Mouse (Mus musculus): ENCODE data around the gene Tmem108. TPM values are rescaled to one million over a fixed set of nuclear protein-coding genes. Genes with fewer than 3 reads are reported as not detected.

Tmem108 gene
- polyA plus RNA-seq, 1 experiment from 2014 or later, result 38.0 TPM

GRCm38 (mm10) chr9:103739062-103739461 is 22.6 kb downstream of the Tmem108 start:
- Histone ChIP-seq H3K4me3 (ENCODE audit: low read depth, low read length) (no peak overlapping the region), H3K9ac (replicated peaks; ENCODE audit: low read depth, low read length) (no peak overlapping the region), H3K4me2 (ENCODE audit: low read depth, low read length) (no peak overlapping the region), H3K9me3 (ENCODE audit: control insufficient read depth, low read length) (no peaks in the 10 kb centered on the region), H3K27ac (ENCODE audit: low read depth, low read length) (no peak overlapping the region), H3K27me3 (ENCODE audit: control insufficient read depth, insufficient read depth, low read length) (no peaks in the 10 kb centered on the region), H3K36me3 (ENCODE audit: control insufficient read depth, insufficient read depth, low read length) (no peaks in the 10 kb centered on the region), H3K4me1 (ENCODE audit: control insufficient read depth, insufficient read depth, low read length) (no peaks in the 10 kb centered on the region)
- no peak for ATAC-seq (ENCODE audit: low read depth)
- 70% methylated on average over 4 of the region's 4 CpGs for WGBS

GRCm38 (mm10) chr9:103729716-103730115 is 31.9 kb downstream of the Tmem108 start:
- 84% methylated on average over 2 of the region's 2 CpGs for WGBS
- ATAC-seq (ENCODE audit: low read depth), result no peak
- no peak overlapping the region for H3K4me2 ChIP-seq (ENCODE audit: low read depth, low read length)
- H3K36me3 ChIP-seq (ENCODE audit: control insufficient read depth, insufficient read depth, low read length), result no peaks in the 10 kb centered on the region
- no peak overlapping the region for H3K27ac ChIP-seq (ENCODE audit: low read depth, low read length)
- H3K9me3 ChIP-seq (ENCODE audit: control insufficient read depth, low read length), result no peaks in the 10 kb centered on the region
- H3K4me1 ChIP-seq (ENCODE audit: control insufficient read depth, insufficient read depth, low read length), result no peaks in the 10 kb centered on the region
- no peak overlapping the region for H3K4me3 ChIP-seq (ENCODE audit: low read depth, low read length)
- no peaks in the 10 kb centered on the region for H3K27me3 ChIP-seq (ENCODE audit: control insufficient read depth, insufficient read depth, low read length)
- H3K9ac ChIP-seq (replicated peaks; ENCODE audit: low read depth, low read length), result no peak overlapping the region

GRCm38 (mm10) chr9:103726751-103727462 is 34.7 kb downstream of the Tmem108 start:
- WGBS, result 90% methylated on average over 16 of the region's 16 CpGs
- ATAC-seq (ENCODE audit: low read depth), result no peak
- no peaks in the 10 kb centered on the region for H3K4me1 ChIP-seq (ENCODE audit: control insufficient read depth, insufficient read depth, low read length)

GRCm38 (mm10) chr9:103725497-103725896 is 36.1 kb downstream of the Tmem108 start:
- Histone ChIP-seq H3K4me2 (ENCODE audit: low read depth, low read length) (no peak overlapping the region), H3K4me1 (ENCODE audit: control insufficient read depth, insufficient read depth, low read length) (no peaks in the 10 kb centered on the region), H3K36me3 (ENCODE audit: control insufficient read depth, insufficient read depth, low read length) (no peaks in the 10 kb centered on the region), H3K27me3 (ENCODE audit: control insufficient read depth, insufficient read depth, low read length) (no peaks in the 10 kb centered on the region), H3K9ac (replicated peaks; ENCODE audit: low read depth, low read length) (no peak overlapping the region), H3K9me3 (ENCODE audit: control insufficient read depth, low read length) (no peaks in the 10 kb centered on the region), H3K27ac (ENCODE audit: low read depth, low read length) (no peak overlapping the region), H3K4me3 (ENCODE audit: low read depth, low read length) (no peak overlapping the region)
- 91% methylated on average over 7 of the region's 7 CpGs for WGBS
- no peak for ATAC-seq (ENCODE audit: low read depth)

More at GRCm38 (mm10) chr9:103726751-103727462, 34.7 kb downstream of the Tmem108 start:
- H3K36me3 ChIP-seq (ENCODE audit: control insufficient read depth, insufficient read depth, low read length), result no peaks in the 10 kb centered on the region
- H3K4me2 ChIP-seq (ENCODE audit: low read depth, low read length), result no peak overlapping the region
- no peaks in the 10 kb centered on the region for H3K9me3 ChIP-seq (ENCODE audit: control insufficient read depth, low read length)
- no peaks in the 10 kb centered on the region for H3K27me3 ChIP-seq (ENCODE audit: control insufficient read depth, insufficient read depth, low read length)
- no peak overlapping the region for H3K27ac ChIP-seq (ENCODE audit: low read depth, low read length)
- no peak overlapping the region for H3K4me3 ChIP-seq (ENCODE audit: low read depth, low read length)
- no peak overlapping the region for H3K9ac ChIP-seq (replicated peaks; ENCODE audit: low read depth, low read length)

GRCm38 (mm10) chr9:103721486-103721885 is 40.2 kb downstream of the Tmem108 start:
- 93% methylated on average over 3 of the region's 3 CpGs for WGBS
- no peak overlapping the region for H3K27ac ChIP-seq (ENCODE audit: low read depth, low read length)
- H3K27me3 ChIP-seq (ENCODE audit: control insufficient read depth, insufficient read depth, low read length), result no peaks in the 10 kb centered on the region
- H3K4me1 ChIP-seq (ENCODE audit: control insufficient read depth, insufficient read depth, low read length), result no peaks in the 10 kb centered on the region
- H3K9me3 ChIP-seq (ENCODE audit: control insufficient read depth, low read length), result no peaks in the 10 kb centered on the region
- H3K4me3 ChIP-seq (ENCODE audit: low read depth, low read length), result no peak overlapping the region
- H3K36me3 ChIP-seq (ENCODE audit: control insufficient read depth, insufficient read depth, low read length), result no peaks in the 10 kb centered on the region
- H3K4me2 ChIP-seq (ENCODE audit: low read depth, low read length), result no peak overlapping the region
- H3K9ac ChIP-seq (replicated peaks; ENCODE audit: low read depth, low read length), result no peak overlapping the region
- ATAC-seq (ENCODE audit: low read depth), result no peak

- Histone ChIP-seq H3K27ac (ENCODE audit: low read depth, low read length) (no peak overlapping the region), H3K27me3 (ENCODE audit: control insufficient read depth, insufficient read depth, low read length) (no peaks in the 10 kb centered on the region), H3K4me1 (ENCODE audit: control insufficient read depth, insufficient read depth, low read length) (no peaks in the 10 kb centered on the region), H3K4me3 (ENCODE audit: low read depth, low read length) (no peak overlapping the region), H3K9ac (replicated peaks; ENCODE audit: low read depth, low read length) (no peak overlapping the region), H3K36me3 (ENCODE audit: control insufficient read depth, insufficient read depth, low read length) (no peaks in the 10 kb centered on the region), H3K9me3 (ENCODE audit: control insufficient read depth, low read length) (no peaks in the 10 kb centered on the region), H3K4me2 (ENCODE audit: low read depth, low read length) (no peak overlapping the region)
- no peak for ATAC-seq (ENCODE audit: low read depth)
- 86% methylated on average over 8 of the region's 8 CpGs for WGBS
These were observed 40.6 kb downstream of the Tmem108 start for GRCm38 (mm10) chr9:103721081-103721480.

- 91% methylated on average over 11 of the region's 11 CpGs for WGBS
- no peaks in the 10 kb centered on the region for H3K9me3 ChIP-seq (ENCODE audit: control insufficient read depth, low read length)
These were observed 41.6 kb downstream of the Tmem108 start for GRCm38 (mm10) chr9:103720021-103720420.

GRCm38 (mm10) chr9:103716002-103716401 is 45.6 kb downstream of the Tmem108 start:
- Histone ChIP-seq H3K4me3 (ENCODE audit: low read depth, low read length) (no peak overlapping the region), H3K9ac (replicated peaks; ENCODE audit: low read depth, low read length) (no peak overlapping the region), H3K4me1 (ENCODE audit: control insufficient read depth, insufficient read depth, low read length) (no peaks in the 10 kb centered on the region), H3K4me2 (ENCODE audit: low read depth, low read length) (no peak overlapping the region), H3K36me3 (ENCODE audit: control insufficient read depth, insufficient read depth, low read length) (no peaks in the 10 kb centered on the region), H3K27me3 (ENCODE audit: control insufficient read depth, insufficient read depth, low read length) (no peaks in the 10 kb centered on the region), H3K9me3 (ENCODE audit: control insufficient read depth, low read length) (no peaks in the 10 kb centered on the region), H3K27ac (ENCODE audit: low read depth, low read length) (no peak overlapping the region)
- 95% methylated on average over 13 of the region's 13 CpGs for WGBS
- no peak for ATAC-seq (ENCODE audit: low read depth)

More at GRCm38 (mm10) chr9:103720021-103720420, 41.6 kb downstream of the Tmem108 start:
- Histone ChIP-seq H3K4me1 (ENCODE audit: control insufficient read depth, insufficient read depth, low read length) (no peaks in the 10 kb centered on the region), H3K27ac (ENCODE audit: low read depth, low read length) (no peak overlapping the region), H3K27me3 (ENCODE audit: control insufficient read depth, insufficient read depth, low read length) (no peaks in the 10 kb centered on the region), H3K9ac (replicated peaks; ENCODE audit: low read depth, low read length) (no peak overlapping the region), H3K36me3 (ENCODE audit: control insufficient read depth, insufficient read depth, low read length) (no peaks in the 10 kb centered on the region), H3K4me3 (ENCODE audit: low read depth, low read length) (no peak overlapping the region), H3K4me2 (ENCODE audit: low read depth, low read length) (no peak overlapping the region)
- ATAC-seq (ENCODE audit: low read depth), result no peak

GRCm38 (mm10) chr9:103715352-103715751 is 46.3 kb downstream of the Tmem108 start:
- ATAC-seq (ENCODE audit: low read depth), result no peak
- Histone ChIP-seq H3K27me3 (ENCODE audit: control insufficient read depth, insufficient read depth, low read length) (no peaks in the 10 kb centered on the region), H3K4me3 (ENCODE audit: low read depth, low read length) (no peak overlapping the region), H3K27ac (ENCODE audit: low read depth, low read length) (no peak overlapping the region), H3K9ac (replicated peaks; ENCODE audit: low read depth, low read length) (no peak overlapping the region), H3K9me3 (ENCODE audit: control insufficient read depth, low read length) (no peaks in the 10 kb centered on the region), H3K4me2 (ENCODE audit: low read depth, low read length) (no peak overlapping the region), H3K4me1 (ENCODE audit: control insufficient read depth, insufficient read depth, low read length) (no peaks in the 10 kb centered on the region), H3K36me3 (ENCODE audit: control insufficient read depth, insufficient read depth, low read length) (no peaks in the 10 kb centered on the region)
- 98% methylated on average over 4 of the region's 4 CpGs for WGBS
